Mouse (Mus musculus) liver, embryonic 12.5 days (tissue): Measurements from ENCODE around the gene Hivep2. TPM values are rescaled to one million over a fixed set of nuclear protein-coding genes. Genes with fewer than 3 reads are reported as not detected.
A peak's percentile ranks its signal among the peaks of the same experiment; 100 is the strongest.

Experiments
- ATAC-seq: fragments of 200-750 bp; cut with Nextera tagmentation; 2 replicates; pipeline ENCODE4 v1.8.0; 2017; ENCODE audit warnings: moderate number of reproducible peaks, mild to moderate bottlenecking, moderate library complexity
- H3K27ac ChIP-seq: fragments of 300-500 bp; sonication (generic); 2 replicates; pipeline ENCODE4 v1.5.1; 2016; ENCODE audit warnings: mild to moderate bottlenecking
- H3K27me3 ChIP-seq: fragments of 300-500 bp; sonication (generic); replicated peaks from 2 replicates; pipeline ENCODE4 v1.6.1; 2016; ENCODE audit warnings: mild to moderate bottlenecking, moderate library complexity
- H3K36me3 ChIP-seq: fragments of 300-500 bp; sonication (generic); 2 replicates; pipeline ENCODE4 v1.6.1; 2016; ENCODE audit warnings: mild to moderate bottlenecking, moderate library complexity
- H3K4me1 ChIP-seq: fragments of 300-500 bp; sonication (generic); 2 replicates; pipeline ENCODE4 v1.6.1; 2016
- H3K4me2 ChIP-seq: fragments of 300-500 bp; sonication (generic); 2 replicates; pipeline ENCODE4 v1.6.1; 2016; ENCODE audit warnings: mild to moderate bottlenecking, moderate library complexity
- H3K4me3 ChIP-seq: fragments of 300-500 bp; sonication (generic); 2 replicates; pipeline ENCODE4 v1.5.1; 2016; ENCODE audit warnings: mild to moderate bottlenecking, moderate library complexity
- H3K9ac ChIP-seq: fragments of 300-500 bp; sonication (generic); 2 replicates; pipeline ENCODE4 v1.6.1; 2016; ENCODE audit warnings: mild to moderate bottlenecking, moderate library complexity
- H3K9me3 ChIP-seq: fragments of 300-500 bp; sonication (generic); replicated peaks from 2 replicates; pipeline ENCODE4 v1.6.1; 2016; ENCODE audit warnings: mild to moderate bottlenecking, moderate library complexity
- WGBS: fragments of 180-500 bp; shearing (Covaris S2); methylation state at CpG from one replicate; pipeline ENCODE4 v1.1.7; 2016; ENCODE audit not compliant: insufficient replicate concordance; 5-methylcytosine and 5-hydroxymethylcytosine counted together
- polyA plus RNA-seq: library from polyadenylated mRNA; unstranded; fragments of >200 nt; fragmentation: Nextera tagmentation; extraction: Ambion mirVana; gene quantifications from 2 replicates; pipeline ENCODE4 v1.2.1, GENCODE M21; 2016

Hivep2 gene
- polyA plus RNA-seq, 1 experiment from 2014 or later: 1.0 TPM

DNA sequence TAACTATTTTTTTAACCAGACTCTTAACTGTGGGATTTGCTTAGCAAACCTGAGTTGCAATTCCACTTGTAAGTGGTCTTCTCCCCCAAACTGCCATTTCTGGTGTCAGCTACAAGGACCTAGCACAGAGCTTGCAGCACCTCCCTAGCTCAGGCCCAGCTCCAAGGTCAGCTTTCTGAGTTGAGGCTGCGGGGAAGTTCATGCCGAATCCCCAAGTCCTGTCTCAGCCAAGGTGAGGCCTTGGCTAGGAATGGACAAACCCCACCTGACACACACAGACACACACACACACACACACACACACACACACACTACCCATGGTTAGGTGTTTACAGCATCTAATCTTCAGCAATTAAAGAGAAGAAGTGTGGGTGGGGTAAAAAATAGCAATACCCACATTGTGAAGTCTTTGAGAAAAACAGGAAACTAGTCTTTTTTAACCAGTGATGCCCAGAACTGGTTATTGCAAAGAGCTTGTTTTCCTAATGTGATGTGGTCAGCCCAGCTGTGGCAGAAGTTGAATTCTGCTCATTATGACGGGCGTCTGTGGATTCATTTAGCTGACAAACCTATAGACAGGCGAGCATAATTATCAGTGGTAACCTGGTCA, 79.0 kb downstream of the Hivep2 start:
- no peak overlapping the region for H3K27ac ChIP-seq

DNA sequence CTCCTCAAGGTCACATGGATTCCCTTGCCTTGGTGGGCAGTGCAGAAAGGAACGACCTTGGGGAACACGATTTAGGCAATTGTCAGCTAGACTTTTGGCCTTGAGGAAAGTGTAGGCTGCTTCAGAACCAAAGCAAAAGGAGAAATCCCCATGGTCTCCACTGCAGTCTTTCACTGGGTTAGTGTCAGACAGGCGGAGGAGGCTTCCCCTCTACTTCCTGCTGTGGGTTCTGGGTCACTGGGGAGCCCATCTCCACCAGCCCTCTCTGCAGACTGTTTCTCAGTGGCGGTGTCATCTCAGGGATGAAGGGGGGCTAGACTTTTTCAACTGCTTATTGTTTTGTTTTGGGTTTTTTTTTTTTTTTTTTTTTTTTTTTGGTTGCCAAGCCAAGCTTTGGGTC, 79.9 kb downstream of the Hivep2 start:
- no peaks in the 10 kb centered on the region for H3K9me3 ChIP-seq
- H3K4me3 ChIP-seq: no peak overlapping the region
- H3K9ac ChIP-seq: no peak overlapping the region
- 10% methylated on average over 4 of the region's 4 CpGs for WGBS
- H3K36me3 ChIP-seq: no peaks in the 10 kb centered on the region
- peaks cover 3% of the 10 kb centered on the region; the same call in 1 of the 2 replicates for H3K27me3 ChIP-seq
- H3K4me1 ChIP-seq: peaks cover 18% of the 10 kb centered on the region; the same call in 1 of the 2 replicates
- ATAC-seq: no peak
- H3K27ac ChIP-seq: no peak overlapping the region
- H3K4me2 ChIP-seq: no peak overlapping the region

More for the DNA sequence above, 79.0 kb downstream of the Hivep2 start:
- no peaks in the 10 kb centered on the region for H3K9me3 ChIP-seq
- peaks cover 18% of the 10 kb centered on the region; the same call in 1 of the 2 replicates for H3K4me1 ChIP-seq
- H3K36me3 ChIP-seq: no peaks in the 10 kb centered on the region
- peaks cover 3% of the 10 kb centered on the region; the same call in 1 of the 2 replicates for H3K27me3 ChIP-seq
- no peak overlapping the region for H3K4me3 ChIP-seq
- 59% methylated on average over 5 of the region's 5 CpGs for WGBS
- no peak overlapping the region for H3K4me2 ChIP-seq
- H3K9ac ChIP-seq: no peak overlapping the region
- no peak for ATAC-seq

DNA sequence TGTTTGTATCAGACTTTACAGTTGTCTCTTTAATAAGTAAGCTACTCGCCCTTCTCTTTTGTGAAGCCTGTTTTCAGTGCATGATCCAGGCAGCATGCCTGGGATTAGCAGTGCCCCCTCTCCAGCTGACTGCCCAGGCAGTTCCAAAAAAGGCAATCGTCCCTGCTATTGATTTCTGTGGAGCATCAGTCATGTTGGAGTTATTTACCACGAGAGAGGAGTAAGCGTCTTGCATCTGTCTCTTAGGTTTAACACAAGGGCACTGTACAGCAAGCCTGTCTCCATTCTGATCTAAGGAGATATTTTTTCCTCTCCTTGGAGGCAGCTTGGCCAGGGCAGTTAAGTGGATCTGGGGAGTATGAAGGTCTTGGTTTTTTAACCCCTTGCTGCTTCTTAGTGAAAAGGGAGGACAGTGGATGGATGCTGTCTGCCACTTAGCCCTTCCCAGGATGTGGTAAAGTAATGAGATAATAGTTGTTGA, 80.3 kb downstream of the Hivep2 start:
- peaks cover 18% of the 10 kb centered on the region; the same call in 1 of the 2 replicates for H3K4me1 ChIP-seq
- no peaks in the 10 kb centered on the region for H3K9me3 ChIP-seq
- no peak overlapping the region for H3K4me3 ChIP-seq
- no peak overlapping the region for H3K4me2 ChIP-seq
- 0 out of 2 replicates have a peak overlapping the region, but pooled peaks have one; percentile 22 for H3K27ac ChIP-seq
- no peak for ATAC-seq
- H3K9ac ChIP-seq: no peak overlapping the region
- H3K36me3 ChIP-seq: no peaks in the 10 kb centered on the region
- WGBS: 27% methylated on average over 4 of the region's 4 CpGs
- H3K27me3 ChIP-seq: peaks cover 3% of the 10 kb centered on the region; the same call in 1 of the 2 replicates

DNA sequence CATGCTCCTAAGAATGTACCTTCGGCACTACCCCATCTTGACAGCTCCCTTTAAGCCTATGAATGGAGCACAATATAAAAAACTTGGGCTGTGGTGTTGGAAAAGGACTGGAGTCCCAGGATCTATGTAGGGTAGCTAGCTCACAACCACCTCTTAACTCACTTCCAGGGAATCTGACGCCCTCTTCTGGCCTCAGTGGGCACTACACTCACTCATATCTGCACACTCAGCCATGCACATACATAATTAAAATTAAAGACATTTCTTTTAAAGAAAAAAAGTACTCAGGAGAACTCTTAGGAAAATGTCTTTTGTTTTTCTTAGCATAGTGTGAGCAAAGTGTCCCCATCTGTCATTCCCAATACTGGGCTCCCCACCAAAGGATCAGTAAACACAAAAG, 81.1 kb downstream of the Hivep2 start:
- H3K27ac ChIP-seq: no peak overlapping the region
- peaks cover 18% of the 10 kb centered on the region; the same call in 1 of the 2 replicates for H3K4me1 ChIP-seq
- H3K27me3 ChIP-seq: peaks cover 3% of the 10 kb centered on the region; the same call in 1 of the 2 replicates
- H3K36me3 ChIP-seq: no peaks in the 10 kb centered on the region
- ATAC-seq: no peak
- H3K9me3 ChIP-seq: no peaks in the 10 kb centered on the region
- H3K4me3 ChIP-seq: no peak overlapping the region
- whole genome bisulfite sequencing: 47% methylated on average over 2 of the region's 2 CpGs
- no peak overlapping the region for H3K9ac ChIP-seq
- H3K4me2 ChIP-seq: no peak overlapping the region

DNA sequence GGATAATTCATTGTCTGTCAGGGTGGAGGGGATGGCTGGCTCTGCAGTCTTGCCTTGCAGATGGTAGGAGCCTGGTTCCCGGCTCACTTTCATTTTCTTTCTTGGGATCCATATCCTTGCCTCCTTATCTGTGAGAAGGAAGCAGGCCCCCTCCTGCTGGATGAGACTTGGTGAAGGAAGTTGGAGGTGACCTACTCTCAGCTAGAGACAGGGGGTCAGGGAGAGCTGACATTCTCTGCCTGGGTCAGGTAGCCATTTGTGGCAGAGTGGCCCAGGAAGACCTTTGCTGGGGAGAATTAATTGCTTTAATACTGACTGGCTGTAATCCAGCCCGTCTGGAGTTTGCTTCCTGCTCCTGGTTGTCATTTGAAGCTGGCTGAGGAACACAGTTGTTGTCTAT, 81.8 kb downstream of the Hivep2 start:
- H3K4me3 ChIP-seq: no peak overlapping the region
- no peak overlapping the region for H3K9ac ChIP-seq
- no peak for ATAC-seq
- peaks cover 3% of the 10 kb centered on the region; the same call in 1 of the 2 replicates for H3K27me3 ChIP-seq
- H3K4me2 ChIP-seq: no peak overlapping the region
- 58% methylated on average over 2 of the region's 2 CpGs for WGBS
- H3K4me1 ChIP-seq: peaks cover 18% of the 10 kb centered on the region; the same call in 1 of the 2 replicates
- H3K36me3 ChIP-seq: no peaks in the 10 kb centered on the region
- no peak overlapping the region for H3K27ac ChIP-seq
- H3K9me3 ChIP-seq: no peaks in the 10 kb centered on the region

DNA sequence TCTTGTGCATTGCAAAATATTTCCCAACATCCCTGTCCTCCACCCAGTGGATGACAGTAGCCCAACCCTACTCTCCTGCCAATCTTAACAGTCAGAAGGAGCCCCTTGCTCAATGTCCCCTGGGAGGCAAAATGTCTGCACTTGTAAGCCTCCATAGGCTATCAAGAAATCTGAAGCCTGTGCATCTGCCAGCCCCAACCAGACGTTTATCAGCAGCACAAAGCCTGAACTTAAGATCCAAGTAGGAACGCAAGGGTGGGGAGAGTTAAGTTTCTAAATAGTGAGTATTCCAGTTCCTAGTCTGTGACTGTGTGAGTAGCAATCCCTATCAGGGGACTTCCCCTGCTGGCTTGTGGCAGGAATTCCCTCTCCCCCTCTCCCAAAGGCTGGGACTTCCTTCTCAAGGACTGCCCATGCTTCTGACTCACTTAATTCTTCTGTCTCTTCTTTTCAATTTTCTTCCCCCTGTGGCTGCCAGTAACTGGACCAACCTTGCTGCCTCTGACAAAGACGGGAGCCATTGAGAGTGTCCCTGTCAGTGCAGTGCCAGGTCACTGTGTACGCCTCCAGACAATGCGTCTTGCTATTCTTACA, 82.5 kb downstream of the Hivep2 start:
- H3K4me3 ChIP-seq: no peak overlapping the region
- H3K27me3 ChIP-seq: peaks cover 3% of the 10 kb centered on the region; the same call in 1 of the 2 replicates
- no peaks in the 10 kb centered on the region for H3K9me3 ChIP-seq
- peaks cover 18% of the 10 kb centered on the region; the same call in 1 of the 2 replicates for H3K4me1 ChIP-seq
- no peak overlapping the region for H3K4me2 ChIP-seq
- no peak overlapping the region for H3K9ac ChIP-seq
- 47% methylated on average over 5 of the region's 5 CpGs for WGBS
- H3K27ac ChIP-seq: no peak overlapping the region
- no peaks in the 10 kb centered on the region for H3K36me3 ChIP-seq
- ATAC-seq: no peak

DNA sequence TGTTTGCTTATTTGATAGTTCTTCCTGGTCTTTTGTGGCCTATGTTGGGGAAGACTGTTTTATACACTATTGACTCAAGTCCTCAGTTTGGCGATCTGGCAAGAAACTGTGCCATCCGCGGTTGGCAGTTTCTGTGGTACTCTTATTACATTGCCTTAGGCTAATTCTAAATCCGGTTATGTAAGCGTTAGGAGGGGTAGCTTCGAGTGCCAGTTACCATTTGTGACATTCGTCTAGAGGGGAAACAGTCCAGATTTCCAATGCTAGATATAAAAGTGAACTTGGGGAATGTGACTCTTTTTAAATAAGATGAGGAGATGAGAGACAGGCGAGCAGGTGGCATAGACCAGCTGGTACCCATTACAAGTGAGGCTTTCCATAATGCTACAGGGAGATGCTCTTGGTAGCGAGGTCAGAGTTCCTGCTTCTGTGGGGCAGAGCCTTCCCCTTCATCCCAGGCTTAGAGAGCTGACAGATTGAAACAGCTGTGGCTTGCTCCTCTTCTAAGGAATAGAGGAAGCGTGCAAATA, 83.1 kb downstream of the Hivep2 start:
- WGBS: 72% methylated on average over 10 of the region's 10 CpGs

DNA sequence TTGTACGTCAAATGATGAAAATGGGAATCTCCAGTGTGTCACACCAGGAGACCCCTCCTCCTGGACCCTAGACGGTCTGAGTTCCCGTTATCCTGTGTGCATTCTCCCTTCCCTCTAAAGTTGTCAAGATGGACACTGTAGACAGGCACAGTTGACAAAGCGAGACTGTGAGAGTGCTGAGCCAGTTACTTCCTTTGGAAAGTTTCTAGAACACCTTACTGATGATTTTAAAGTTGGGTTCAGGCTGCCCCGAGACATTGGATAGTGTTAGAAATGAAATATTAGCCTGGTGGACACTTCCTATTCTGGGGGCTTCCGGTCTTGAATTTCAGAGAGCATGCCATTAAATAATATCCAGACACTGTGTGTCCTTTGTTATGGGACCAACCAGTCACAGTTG, 83.8 kb downstream of the Hivep2 start:
- H3K9ac ChIP-seq: no peak overlapping the region
- H3K4me2 ChIP-seq: no peak overlapping the region
- H3K4me1 ChIP-seq: peaks cover 18% of the 10 kb centered on the region; the same call in 1 of the 2 replicates
- ATAC-seq: no peak
- no peaks in the 10 kb centered on the region for H3K27me3 ChIP-seq
- H3K27ac ChIP-seq: no peak overlapping the region
- no peak overlapping the region for H3K4me3 ChIP-seq
- 73% methylated on average over 6 of the region's 6 CpGs for WGBS
- no peaks in the 10 kb centered on the region for H3K9me3 ChIP-seq
- H3K36me3 ChIP-seq: no peaks in the 10 kb centered on the region

More for the DNA sequence above, 83.1 kb downstream of the Hivep2 start:
- H3K36me3 ChIP-seq: no peaks in the 10 kb centered on the region
- ATAC-seq: no peak
- H3K9me3 ChIP-seq: no peaks in the 10 kb centered on the region
- peaks cover 3% of the 10 kb centered on the region; the same call in 1 of the 2 replicates for H3K27me3 ChIP-seq
- H3K4me1 ChIP-seq: peaks cover 18% of the 10 kb centered on the region; the same call in 1 of the 2 replicates
- no peak overlapping the region for H3K4me3 ChIP-seq
- no peak overlapping the region for H3K9ac ChIP-seq
- H3K4me2 ChIP-seq: no peak overlapping the region
- H3K27ac ChIP-seq: no peak overlapping the region

DNA sequence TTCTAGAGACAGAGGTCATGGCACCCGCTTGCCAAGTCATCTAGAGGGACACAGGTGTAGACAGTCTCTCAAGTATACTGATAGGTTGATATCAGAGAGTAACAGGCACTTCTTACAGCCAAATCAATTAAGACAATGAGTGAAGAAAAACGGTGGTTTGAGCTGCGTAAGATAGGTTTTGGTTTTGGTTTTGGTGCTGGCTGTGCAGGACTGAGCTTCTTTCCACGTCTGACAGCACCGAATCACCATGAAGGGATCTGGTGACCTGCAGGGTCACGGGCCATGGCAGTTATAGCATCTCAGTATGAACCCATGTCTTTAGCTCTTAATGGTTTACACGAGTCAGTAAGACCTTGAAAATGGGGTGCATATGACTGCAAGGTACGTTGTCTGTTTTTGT, 84.7 kb downstream of the Hivep2 start:
- H3K4me1 ChIP-seq: peaks cover 17% of the 10 kb centered on the region; the same call in 1 of the 2 replicates
- no peaks in the 10 kb centered on the region for H3K36me3 ChIP-seq
- no peak overlapping the region for H3K4me2 ChIP-seq
- H3K9ac ChIP-seq: no peak overlapping the region
- H3K27ac ChIP-seq: no peak overlapping the region
- no peak overlapping the region for H3K4me3 ChIP-seq
- WGBS: 70% methylated on average over 8 of the region's 8 CpGs
- no peaks in the 10 kb centered on the region for H3K9me3 ChIP-seq
- H3K27me3 ChIP-seq: no peaks in the 10 kb centered on the region
- ATAC-seq: no peak

DNA sequence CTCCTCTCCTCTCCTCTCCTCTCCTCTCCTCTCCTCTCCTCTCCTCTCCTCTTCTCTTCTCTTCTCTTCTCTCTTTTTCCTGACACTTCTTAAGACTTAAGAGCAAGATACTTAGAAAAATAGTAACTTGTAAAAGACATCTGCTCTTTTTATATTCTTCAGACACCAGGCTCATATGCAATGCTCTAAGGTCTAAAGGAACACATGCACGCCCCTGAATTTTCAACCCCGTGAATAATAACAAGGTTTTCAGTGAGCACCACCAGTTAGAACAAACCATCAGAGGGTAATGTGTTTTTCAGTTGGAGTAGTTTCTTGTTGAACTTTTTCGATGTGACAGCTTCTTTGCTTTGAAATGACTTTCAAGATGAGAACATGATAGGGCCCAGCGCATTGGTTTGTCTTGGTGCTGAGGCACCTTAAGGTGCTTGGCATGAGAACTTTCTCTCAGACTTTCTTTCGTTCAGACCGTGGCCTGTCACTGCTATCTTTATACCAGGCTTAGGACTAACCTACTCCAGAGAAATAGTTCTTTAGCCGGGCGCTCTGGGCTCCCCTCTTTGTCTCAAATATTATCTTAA, 86.3 kb downstream of the Hivep2 start:
- 75% methylated on average over 8 of the region's 8 CpGs for WGBS
- ATAC-seq: no peak
- no peaks in the 10 kb centered on the region for H3K9me3 ChIP-seq

DNA sequence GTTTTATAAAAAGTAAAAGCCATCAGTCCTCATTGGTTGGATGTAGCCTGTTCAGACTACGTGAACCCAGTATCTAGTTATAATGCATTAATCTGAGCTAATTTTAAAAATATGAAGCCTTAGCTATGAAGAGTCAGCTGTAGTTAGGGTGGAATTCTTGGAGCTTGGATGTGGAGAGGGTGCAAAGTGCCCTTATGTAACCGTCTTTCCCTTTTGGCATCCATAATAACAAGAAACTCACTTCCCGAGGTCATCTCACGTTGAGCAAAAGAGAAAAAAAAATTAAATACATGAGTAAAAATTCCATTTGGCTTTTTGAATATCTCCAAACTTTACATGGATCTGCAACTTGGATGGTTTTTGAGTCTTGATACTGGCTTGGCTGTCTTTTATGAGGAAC, 89.0 kb downstream of the Hivep2 start:
- Histone ChIP-seq H3K27me3 (no peaks in the 10 kb centered on the region), H3K27ac (no peak overlapping the region), H3K9ac (no peak overlapping the region), H3K4me2 (no peak overlapping the region), H3K4me1 (no peaks in the 10 kb centered on the region), H3K4me3 (no peak overlapping the region), H3K36me3 (no peaks in the 10 kb centered on the region), H3K9me3 (no peaks in the 10 kb centered on the region)
- ATAC-seq: no peak
- 67% methylated on average over 4 of the region's 4 CpGs for WGBS

More for the DNA sequence above, 86.3 kb downstream of the Hivep2 start:
- no peak overlapping the region for H3K4me2 ChIP-seq
- no peaks in the 10 kb centered on the region for H3K36me3 ChIP-seq
- H3K9ac ChIP-seq: no peak overlapping the region
- no peaks in the 10 kb centered on the region for H3K27me3 ChIP-seq
- H3K4me1 ChIP-seq: 0 out of 2 replicates have a peak, but pooled peaks cover 11% of the 10 kb centered on the region
- no peak overlapping the region for H3K27ac ChIP-seq
- no peak overlapping the region for H3K4me3 ChIP-seq

DNA sequence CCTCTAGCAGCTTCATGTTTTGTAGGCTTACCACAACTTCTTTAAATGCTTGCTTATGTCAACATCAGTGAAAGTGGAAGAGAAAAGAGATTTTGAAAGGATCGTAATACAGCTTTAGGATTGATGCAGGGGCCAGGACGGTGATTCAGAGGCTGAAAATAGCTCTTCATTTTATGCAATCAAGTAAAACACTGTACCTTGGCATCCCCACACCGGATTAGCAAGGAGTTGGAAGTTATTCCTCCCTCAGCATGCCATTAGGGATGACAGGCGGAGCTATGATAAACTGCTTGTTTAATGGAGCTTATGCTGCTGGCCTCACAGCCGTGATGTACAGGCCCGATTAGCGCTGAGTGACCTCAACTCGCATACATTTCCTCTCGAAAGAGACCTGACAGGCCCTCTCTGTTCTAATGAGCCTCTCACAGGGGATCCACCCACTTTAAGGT, 89.7 kb downstream of the Hivep2 start:
- H3K4me1 ChIP-seq: no peaks in the 10 kb centered on the region
- H3K27me3 ChIP-seq: no peaks in the 10 kb centered on the region
- 52% methylated on average over 9 of the region's 9 CpGs for WGBS
- no peak overlapping the region for H3K27ac ChIP-seq
- no peak overlapping the region for H3K4me2 ChIP-seq
- H3K9me3 ChIP-seq: no peaks in the 10 kb centered on the region
- ATAC-seq: no peak
- no peak overlapping the region for H3K4me3 ChIP-seq
- no peak overlapping the region for H3K9ac ChIP-seq
- H3K36me3 ChIP-seq: no peaks in the 10 kb centered on the region
